Mouse (Mus musculus) cerebellum, adult (tissue): ENCODE measurements around the gene Ube2e3.

ENCODE experiments used
- ATAC-seq: cut with Nextera tagmentation; 2 replicates; pipeline ENCODE4 v1.9.2; 2017; ENCODE audit warnings: mild to moderate bottlenecking, moderate library complexity, mixed read lengths; ENCODE audit not compliant: insufficient number of reproducible peaks, low FRiP score, low TSS enrichment

Gene Ube2e3

DNA sequence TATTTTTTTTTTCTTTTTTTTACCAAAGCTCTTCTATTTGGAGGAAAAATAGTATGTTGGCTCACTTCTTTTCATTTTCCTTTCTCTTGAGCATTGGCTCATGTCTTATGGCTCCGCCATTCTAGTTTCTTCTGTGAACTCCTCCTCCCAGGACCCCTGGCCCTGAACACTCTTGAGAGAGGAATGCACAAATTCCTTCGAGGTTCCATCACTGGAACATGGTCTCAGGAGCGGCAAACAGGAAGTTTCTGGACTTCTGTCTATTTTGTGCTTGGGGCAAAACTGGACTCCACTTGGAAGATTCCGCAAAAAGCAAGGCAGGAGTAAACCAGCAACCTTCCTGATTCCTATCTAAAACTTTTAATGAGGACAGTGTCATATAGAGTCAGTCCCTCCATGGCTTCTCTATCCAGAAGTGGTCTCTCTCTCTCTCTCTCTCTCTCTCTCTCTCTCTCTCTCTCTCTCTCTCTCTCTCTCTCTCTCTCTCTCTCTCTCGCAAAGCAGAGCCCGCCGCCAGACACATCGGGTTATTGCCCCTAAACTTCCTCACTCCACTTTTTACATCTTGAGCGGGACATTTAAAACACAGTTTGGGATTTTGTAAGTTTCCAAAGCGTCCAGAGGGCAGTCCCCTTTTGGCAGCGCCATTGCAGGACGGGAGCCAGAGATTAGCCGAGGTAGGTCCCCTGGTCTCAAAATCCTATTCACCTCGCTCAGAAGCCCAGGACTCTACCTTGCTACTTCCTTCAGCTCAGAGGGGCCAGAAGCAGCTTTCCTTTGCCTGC, at the start of gene Ube2e3:
Gene Ube2e3, plus strand, starts transcription at position 399 of the 785 bp plus-strand sequence.
- peak; percentile 57; the same call in 1 of the 2 replicates for ATAC-seq

DNA sequence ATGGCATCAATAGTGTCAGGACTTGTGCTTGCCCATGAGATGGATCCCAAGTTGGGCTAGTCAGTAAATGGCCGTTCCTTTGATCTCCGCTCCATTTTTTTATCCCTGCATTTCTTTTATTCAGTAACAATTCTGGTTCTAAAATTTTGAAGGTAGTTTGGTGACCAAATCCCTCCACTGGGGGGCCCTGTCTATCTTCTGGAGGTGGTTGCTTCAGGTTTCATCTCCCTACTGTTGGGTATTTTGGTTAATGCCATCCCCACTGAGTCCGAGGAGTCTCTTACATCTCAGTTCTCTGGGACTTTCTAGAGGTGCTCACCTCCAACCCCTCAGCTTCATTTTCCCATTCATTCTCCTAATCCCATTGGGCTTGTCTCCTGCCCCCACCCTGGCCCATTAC, 38.0 kb upstream of the Ube2e3 start:
- ATAC-seq: no peak

DNA sequence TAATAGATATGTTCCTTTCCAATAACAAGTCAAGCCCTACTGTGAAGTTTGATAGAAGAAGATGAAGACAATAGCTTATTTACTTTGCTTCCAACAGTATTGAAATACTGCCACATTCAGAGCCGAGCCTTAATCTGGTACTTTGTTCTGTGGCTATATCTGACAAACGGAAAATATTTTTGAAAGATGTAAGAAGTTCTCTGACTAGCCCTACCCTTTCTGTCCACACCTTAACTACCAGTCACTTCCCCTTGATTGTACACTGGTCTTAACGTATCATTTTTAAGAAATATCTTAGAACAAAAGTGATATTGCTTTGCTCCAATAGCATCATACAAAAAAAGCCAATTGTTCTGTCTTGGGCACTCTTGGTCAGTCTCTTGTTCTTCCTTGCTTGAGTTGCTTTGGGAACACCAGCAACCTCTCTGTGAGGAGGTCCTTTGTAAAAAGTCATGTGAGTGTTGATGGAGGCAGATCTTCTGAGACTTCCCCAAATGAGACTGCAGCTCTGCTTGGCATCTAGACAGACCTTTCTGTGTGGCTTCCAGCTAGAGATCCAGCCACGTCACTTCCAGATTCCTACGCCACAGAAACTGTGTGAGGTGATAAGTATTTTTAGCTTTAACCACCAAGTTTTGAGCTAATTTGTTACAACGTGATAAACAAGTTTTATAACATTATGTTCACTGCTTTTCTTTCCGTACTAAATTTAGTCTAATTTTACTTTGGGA, 26.3 kb upstream of the Ube2e3 start:
- ATAC-seq: no peak

DNA sequence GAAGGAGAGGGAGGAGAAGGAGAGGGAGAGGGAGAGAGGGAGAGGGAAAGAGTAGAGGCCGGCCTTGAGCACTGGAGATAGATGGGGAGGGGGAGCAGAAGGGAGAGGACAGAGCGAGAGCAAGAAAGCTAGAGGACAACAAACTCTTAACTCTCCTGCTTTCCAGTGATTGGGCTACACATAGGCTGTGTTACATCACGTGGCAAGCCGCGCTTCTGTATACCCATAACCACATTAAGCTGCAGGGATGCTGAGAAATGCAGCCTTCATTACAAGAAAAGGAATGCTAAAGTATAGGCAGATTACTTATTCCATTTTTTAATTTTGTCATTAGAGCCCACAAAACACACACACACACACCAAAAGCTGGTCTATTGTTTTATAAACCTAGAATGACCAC, 23.6 kb upstream of the Ube2e3 start:
- no peak for ATAC-seq

DNA sequence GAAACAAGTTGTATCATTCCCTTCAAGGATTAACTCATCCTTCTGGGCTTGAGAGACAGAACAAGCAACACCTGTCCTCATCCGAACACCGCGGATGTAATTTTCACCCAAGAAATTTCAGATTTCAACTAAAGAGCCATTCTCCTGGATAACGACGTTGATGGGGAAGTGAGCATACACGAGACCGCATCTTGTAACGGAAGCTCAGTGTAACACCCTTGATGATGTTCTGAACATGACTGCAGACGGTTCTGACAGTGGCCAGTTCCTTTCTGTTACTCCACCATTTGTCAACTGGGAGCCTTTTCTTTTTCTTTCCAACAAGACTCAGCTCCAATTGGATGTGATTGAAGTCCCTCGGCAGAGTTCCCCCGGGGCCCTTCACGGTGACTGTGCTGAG, 22.6 kb upstream of the Ube2e3 start:
- no peak for ATAC-seq

DNA sequence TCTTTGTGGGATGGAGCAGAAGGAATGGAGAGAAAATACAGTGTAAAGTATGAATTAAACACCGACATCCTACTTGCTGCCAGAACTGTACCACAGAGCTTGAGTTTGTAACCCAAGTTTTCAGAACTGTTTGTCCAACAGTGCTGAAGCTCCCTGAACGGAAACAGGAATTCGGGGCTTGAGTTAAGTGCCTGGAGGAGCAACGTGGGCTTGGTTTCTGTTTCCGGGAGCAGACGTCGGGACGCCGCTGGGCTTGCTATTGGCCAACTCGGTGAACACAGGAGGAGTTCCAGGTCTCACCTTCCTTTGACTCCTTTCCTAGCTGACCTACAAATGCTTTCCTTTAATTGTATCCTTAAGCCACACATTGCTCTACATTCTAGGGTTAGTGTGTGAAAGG, 22.2 kb upstream of the Ube2e3 start:
- ATAC-seq: no peak

DNA sequence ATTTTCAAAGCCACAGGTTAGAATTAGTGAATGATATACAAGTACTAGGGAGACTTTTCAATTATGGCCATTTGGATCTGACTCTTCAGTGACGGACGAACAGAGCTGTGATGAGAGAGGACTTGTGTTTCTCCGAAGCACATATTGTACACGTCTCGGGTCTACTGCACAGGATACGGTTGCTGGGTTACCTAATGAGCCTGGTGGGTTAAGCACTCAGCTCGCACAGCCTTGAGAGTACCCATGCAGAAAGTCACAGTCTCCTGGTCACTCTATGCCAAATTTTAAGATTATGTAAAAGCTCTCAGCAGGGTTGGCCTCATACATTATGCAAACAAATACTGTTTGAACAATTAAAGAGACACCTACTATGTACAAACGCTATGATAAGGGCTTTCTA, 13.6 kb upstream of the Ube2e3 start:
- no peak for ATAC-seq

DNA sequence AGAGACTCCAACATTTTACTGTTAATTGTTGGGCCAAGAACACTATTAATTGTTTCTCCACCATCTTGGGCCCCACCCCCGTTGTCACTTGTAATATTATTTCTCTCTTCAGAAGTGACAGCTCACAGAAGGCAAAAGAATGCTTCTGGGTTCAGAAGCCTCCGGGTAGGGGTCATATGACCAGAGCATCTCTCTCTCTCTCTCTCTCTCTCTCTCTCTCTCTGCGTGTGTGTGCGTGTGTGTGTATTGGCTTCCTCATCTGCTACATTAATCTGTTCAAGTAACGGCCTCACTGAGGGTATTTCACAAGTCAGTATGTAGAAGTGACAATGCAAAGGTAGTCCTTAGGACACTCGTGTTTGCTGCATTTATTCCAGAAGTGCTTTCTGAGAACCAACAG, 9.3 kb upstream of the Ube2e3 start:
- no peak for ATAC-seq

DNA sequence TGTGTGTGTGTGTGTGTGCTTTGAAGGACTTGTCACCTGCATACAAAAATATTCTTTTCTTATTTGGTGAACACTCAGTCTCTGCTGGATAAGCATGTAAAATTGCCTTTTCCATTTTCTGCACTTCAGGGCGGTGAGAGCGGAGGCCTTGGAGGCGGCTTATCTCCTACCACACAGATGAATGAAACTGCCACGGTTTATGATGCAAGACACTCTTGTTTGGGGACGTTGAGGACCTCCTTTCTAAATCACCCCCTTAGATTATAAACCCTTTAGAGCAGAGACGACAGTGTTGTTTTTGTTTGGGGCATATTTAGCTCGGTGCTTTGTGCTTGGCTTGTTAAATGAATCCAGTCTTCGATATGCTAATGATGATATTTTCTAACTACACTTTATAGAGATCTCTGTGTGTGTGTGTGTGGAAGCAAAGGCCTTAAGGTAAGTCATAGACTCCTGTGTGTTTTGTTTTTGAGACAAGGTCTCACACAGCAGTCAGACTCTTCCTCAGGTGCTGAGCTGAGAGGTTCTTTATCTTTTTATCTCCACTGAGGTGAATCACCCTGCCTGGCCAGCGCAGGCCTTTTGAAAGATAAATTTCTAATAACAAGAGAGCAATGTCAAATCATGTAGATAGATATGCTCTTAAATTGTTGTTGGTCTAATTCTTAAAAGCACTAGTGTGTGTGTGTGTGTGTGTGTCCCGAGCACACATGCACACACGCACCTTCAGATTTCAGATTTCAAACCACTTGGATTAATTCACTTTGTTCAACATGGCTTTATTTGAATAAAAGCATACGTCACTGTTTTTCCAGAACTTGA, 8.4 kb upstream of the Ube2e3 start:
- ATAC-seq: no peak

DNA sequence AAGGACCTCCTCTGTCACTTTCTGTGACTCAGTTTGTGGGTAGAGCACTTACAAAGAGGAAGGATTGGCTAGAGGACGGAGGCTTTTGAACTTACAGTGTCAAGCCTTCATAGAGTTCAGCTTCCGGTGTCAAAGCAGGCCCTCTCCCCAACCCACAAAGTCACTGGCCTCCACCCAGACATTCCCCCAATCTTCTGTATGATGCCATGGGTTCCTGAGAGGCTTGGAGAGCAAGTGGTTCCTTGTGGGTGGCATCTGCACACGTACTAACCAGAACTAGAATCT, 7.9 kb upstream of the Ube2e3 start:
- no peak for ATAC-seq

DNA sequence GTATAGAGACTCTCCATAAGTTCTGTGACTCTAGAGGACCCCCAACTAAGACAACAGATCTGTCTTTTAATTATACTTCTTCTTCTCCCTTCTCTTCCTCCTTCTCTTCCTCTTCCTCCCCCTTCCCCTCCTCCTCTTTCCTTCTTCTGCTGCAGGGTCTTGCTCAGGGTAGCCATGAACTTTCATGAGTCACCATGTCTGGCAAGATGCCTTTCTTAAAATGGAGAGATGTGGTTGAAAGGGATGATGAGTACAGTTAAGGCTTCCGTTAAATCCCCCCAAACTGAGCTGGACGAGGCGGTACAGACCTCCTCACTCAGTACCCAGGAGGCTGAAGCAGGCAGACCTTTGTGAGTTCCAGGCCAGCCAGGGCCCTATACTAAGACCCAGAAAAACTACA, 3.8 kb upstream of the Ube2e3 start:
- no peak for ATAC-seq

DNA sequence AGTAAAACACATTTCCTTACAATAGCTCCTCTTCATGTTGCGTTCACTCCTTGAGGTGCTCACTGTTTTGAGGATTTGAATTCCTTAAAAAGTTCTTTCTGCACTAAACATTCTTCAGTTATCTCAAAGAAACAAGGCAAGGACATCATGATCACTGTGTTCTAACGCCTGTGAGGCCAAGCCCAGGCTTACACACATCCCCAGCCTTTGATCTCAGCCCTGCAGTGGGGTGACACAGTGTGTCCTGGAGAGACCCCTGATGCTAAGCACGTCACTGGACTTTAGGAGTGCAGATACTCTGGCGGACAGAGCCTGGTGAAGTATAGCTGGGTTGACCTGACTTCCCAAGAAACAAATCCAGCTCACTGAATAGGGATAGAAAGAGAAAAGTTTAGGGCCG, 3.1 kb upstream of the Ube2e3 start:
- ATAC-seq: no peak

DNA sequence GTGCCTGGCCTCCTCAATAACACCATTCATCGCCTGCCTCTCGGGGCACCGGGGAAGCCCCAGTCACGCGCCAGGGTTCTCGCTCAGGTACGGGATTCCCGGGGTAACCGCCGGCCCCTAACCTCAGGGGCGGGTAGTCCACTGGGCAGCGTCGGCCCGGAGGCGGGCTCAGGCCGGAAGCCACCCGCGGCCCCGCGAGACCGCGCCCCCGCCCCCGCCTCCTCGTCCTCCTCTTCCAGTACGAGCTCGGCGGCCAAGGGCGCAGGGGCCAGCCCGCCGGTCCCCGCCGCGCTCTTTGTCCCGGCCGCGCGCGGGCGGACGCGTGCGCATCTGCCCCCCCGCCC, 559 bp downstream of the Ube2e3 start:
- peak; percentile 49 for ATAC-seq

DNA sequence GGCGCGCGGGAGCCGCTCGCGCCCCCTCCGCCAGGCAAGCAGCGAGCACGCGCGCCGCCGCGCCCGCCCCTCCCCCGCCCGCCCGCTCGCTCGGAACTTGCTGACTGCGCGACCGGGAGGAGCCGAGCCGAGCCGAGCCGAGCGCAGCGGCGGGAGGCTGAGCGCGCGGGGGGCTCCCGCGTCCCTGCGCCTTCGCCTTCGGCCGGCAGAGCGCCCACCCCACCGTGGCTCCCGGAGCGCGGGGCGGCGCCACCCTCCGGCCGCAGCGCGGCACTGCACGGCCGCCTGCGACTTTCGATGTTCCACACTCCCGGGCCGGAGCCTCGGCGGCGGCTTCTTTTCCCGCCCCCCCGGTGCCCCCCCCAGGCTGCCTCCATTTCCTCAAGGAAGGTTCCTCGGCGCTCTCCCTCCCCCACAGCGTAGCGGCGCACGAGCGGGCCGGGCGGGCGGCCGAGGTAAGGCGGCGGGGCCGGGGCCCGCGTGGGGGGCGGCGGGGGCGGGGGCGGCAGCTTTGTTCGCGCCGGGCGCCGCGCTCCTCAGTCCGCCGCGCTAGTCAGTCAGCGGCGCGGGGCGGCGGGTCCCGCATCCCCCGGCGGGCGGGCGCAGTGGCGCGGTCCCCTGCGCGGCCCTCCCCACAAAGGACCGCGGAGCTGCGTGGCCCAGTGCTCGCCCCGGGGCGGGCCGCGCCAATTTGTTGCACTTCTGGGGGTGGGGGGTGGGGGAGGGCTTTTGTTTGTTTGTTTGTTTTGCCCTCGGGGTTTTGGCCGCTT, 1.2 kb downstream of the Ube2e3 start:
- ATAC-seq: peak; percentile 45

DNA sequence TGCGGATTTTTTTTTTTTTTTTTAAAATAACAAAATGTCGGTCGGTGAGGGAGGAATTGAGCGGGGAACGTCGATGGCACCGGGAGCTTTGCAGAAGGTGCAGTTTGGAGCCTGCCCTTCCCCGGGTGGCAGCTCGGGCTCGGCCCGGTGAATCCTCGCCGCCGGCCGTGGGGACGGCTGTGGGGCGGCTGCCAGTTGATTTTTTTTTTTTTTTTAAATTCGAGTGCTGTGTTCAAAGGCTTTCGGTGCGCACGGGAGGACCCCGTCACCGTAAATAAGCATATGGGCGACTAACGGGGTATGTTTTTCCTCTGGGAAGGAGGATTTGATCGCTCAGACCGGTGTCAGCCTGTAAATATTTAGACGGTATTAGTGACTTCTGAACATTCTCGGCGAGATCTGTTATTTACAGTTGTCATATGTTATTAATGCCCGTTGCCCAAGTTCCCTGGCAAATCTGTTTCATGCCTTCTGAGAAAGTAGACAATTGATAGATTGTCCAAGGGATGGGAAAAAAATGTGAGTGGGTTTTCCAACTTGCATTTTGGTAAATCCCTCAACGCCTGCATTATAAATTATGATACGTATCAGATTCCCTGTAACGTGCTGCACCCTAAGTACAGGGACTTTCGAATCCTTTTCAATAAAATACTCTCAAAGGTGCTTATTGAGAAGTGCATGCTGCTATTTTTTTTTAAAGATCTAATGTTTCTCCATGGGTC, 2.0 kb downstream of the Ube2e3 start:
- no peak for ATAC-seq

DNA sequence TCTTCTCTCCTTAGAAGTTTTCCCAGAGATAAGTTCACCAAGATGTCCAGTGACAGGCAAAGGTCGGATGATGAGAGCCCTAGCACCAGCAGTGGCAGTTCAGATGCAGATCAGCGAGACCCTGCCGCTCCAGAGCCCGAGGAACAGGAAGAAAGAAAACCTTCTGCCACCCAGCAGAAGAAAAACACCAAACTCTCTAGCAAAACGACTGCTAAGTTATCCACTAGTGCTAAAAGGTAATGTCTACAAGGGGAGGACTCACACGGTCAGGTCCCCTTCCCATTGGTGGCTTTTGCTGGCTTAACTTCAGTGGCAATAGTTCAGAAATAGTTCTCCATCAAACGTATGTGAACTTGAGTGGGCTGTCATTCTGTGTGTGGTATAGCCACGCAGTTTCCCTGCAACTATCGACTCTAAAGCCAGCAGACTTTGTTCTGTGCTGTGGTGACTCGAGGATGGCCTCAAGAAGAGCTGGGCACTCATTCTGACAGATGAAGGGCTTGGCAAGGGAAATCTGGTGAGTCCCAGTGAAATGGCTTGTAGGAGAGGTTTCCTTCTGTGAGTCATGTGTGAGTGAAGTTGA, 2.6 kb downstream of the Ube2e3 start:
- ATAC-seq: no peak

DNA sequence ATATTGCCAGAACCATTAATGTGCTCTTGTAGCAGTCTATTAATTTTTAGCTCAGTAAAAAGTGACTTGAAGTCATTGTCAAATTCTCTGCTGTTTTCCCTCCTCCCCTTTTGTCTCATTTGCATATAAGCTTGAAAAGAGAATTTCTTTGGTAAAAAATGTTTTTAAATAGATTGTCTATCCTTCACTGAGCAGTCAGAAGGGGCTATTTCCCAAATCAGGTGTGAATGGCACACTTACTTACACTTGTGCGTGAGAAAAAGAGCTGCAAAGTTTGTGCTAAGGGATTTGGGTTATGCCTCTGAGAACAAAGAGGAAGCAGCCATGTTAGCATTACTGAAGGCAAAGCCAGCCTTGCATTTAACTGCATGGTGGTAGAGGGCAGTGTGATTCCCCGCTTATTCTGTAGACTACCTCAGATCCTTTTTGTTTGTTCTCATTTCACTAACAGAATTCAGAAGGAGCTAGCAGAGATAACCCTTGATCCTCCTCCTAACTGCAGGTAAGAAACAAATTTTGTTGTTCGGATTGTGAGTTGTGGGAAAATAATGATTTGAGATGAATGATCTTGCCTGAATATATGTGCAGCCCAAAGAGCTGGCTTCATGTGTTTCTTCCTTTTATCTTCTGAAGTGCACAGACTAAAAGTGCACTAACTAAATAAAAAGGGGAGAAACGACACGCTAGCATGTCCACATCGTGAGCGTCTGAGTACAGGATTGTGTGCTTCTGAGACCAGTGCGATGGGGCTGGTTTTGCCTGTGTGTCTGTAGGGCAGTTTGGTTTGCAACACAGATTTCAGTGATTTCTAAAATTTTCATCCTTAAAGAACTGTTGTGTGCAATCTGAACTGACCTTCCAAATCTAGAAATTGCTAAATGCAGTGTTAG, 4.3 kb downstream of the Ube2e3 start:
- no peak for ATAC-seq

DNA sequence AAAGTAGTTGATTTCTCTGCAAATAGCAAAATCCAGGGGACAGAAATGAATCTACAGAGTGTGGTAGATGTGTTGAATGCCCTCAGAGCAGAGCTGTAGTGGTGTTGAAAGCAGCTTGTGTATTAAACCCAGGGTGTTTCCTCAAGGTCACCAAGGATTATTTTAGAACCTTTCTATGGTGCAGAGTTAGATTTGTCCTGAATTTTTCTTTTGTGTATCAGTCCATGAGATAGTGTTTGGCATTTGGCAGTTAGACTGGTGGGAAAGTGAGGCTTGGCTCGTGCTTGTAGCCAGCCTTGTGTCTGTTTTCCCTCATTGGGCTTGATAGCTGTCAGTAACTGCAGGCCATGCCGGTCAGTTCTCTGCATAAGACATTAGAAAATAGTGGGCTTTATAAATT, 6.0 kb downstream of the Ube2e3 start:
- no peak for ATAC-seq

DNA sequence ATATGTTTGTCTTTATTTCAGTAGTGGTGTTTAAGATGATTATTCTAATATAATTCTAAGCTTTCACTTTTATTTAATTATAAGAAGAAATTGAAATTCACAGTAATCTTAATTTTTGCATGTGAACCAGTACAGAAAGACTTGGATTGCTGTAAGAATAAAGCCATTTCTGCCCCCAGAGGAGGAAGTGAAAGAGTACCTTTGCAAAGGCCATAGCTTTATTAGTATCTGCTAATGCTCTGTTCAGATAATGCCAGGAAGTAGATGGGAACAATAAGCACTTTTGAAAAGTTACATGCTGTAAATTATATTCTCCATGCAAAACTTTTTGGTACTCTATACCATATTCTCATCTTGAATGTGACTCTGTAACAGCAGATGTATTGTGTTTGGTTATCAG, 8.1 kb downstream of the Ube2e3 start:
- no peak for ATAC-seq
